Mouse (Mus musculus) lung, adult 2 months (tissue): Measurements from ENCODE around the gene Neurod2. TPM values are rescaled to one million over a fixed set of nuclear protein-coding genes. Genes with fewer than 3 reads are reported as not detected.

Source experiments
- DNase-seq: peaks from one replicate; pipeline ENCODE4 v3.0.0; 2022
- H3K4me1 ChIP-seq: fragments of 200-500 bp; 2 replicates; pipeline ENCODE4 v1.6.1; 2011; ENCODE audit warnings: low read length; ENCODE audit not compliant: control insufficient read depth, insufficient read depth
- H3K4me3 ChIP-seq: fragments of 200-500 bp; replicated peaks from 2 replicates; pipeline ENCODE3; 2011; ENCODE audit warnings: low read depth, mild to moderate bottlenecking, control low read depth, low read length; ENCODE audit errors: extremely low read depth
- CTCF ChIP-seq: fragments of 200-500 bp; IDR thresholded peaks from 2 replicates; pipeline ENCODE4 v1.5.1; 2011; ENCODE audit warnings: mild to moderate bottlenecking, low read length, control low read depth; ENCODE audit not compliant: insufficient read depth
- POLR2A ChIP-seq: fragments of 200-500 bp; IDR thresholded peaks from 2 replicates; pipeline ENCODE4 v1.6.1; 2011; ENCODE audit warnings: low read depth, mild to moderate bottlenecking, control low read depth, low read length, borderline replicate concordance; ENCODE audit errors: extremely low read depth
- WGBS: fragments of 180-500 bp; shearing (Covaris S2); methylation state at CpG from one replicate; pipeline ENCODE4 v1.1.7; 2018; 5-methylcytosine and 5-hydroxymethylcytosine counted together
- polyA plus RNA-seq: library from polyadenylated mRNA; depleted of rRNA; stranded (reverse); fragments of >200 nt; gene quantifications from 2 replicates; pipeline ENCODE4 v1.2.3, GENCODE M21; 2012

Gene Neurod2
- polyA plus RNA-seq, 1 experiment: not detected

- no peak for DNase-seq
- no peaks in the 10 kb centered on the region for H3K4me1 ChIP-seq
- WGBS: 2% methylated on average over 30 of the region's 30 CpGs
- no peak for TF ChIP-seq CTCF
- TF ChIP-seq POLR2A: no peak
- no peak overlapping the region for H3K4me3 ChIP-seq
Measured at GRCm38 (mm10) chr11:98320806-98321676, 8.4 kb downstream of the Neurod2 start.

- TF ChIP-seq CTCF (no peak), POLR2A (no peak)
Measured at GRCm38 (mm10) chr11:98320381-98320780, 9.1 kb downstream of the Neurod2 start.

GRCm38 (mm10) chr11:98319944-98320343 lies 9.5 kb downstream of the Neurod2 start:
- TF ChIP-seq CTCF: no peak
- TF ChIP-seq POLR2A: no peak
- no peak for DNase-seq

More at GRCm38 (mm10) chr11:98320381-98320780, 9.1 kb downstream of the Neurod2 start:
- 13% methylated on average over 12 of the region's 12 CpGs for WGBS
- H3K4me1 ChIP-seq: no peaks in the 10 kb centered on the region
- no peak for DNase-seq
- no peak overlapping the region for H3K4me3 ChIP-seq

GRCm38 (mm10) chr11:98319544-98319943 lies 9.9 kb downstream of the Neurod2 start:
- Histone ChIP-seq H3K4me3 (no peak overlapping the region), H3K4me1 (no peaks in the 10 kb centered on the region)
- no peak for DNase-seq
- WGBS: 20% methylated on average over 4 of the region's 4 CpGs
- TF ChIP-seq POLR2A: no peak
- TF ChIP-seq CTCF: no peak

More at GRCm38 (mm10) chr11:98319944-98320343, 9.5 kb downstream of the Neurod2 start:
- no peaks in the 10 kb centered on the region for H3K4me1 ChIP-seq
- H3K4me3 ChIP-seq: no peak overlapping the region
- WGBS: 13% methylated on average over 2 of the region's 2 CpGs

GRCm38 (mm10) chr11:98319120-98319519 lies 10.3 kb downstream of the Neurod2 start:
- DNase-seq: no peak
- TF ChIP-seq POLR2A (no peak), CTCF (no peak)
- Histone ChIP-seq H3K4me3 (no peak overlapping the region), H3K4me1 (no peaks in the 10 kb centered on the region)
- 4% methylated on average over 15 of the region's 15 CpGs for WGBS

GRCm38 (mm10) chr11:98318421-98319116 lies 10.9 kb downstream of the Neurod2 start:
- Histone ChIP-seq H3K4me3 (no peak overlapping the region), H3K4me1 (no peaks in the 10 kb centered on the region)
- 4% methylated on average over 13 of the region's 14 CpGs for WGBS
- TF ChIP-seq POLR2A (no peak), CTCF (no peak)
- DNase-seq: no peak

- TF ChIP-seq POLR2A (no peak), CTCF (no peak)
- 6% methylated on average over 7 of the region's 7 CpGs for WGBS
Measured at GRCm38 (mm10) chr11:98317479-98317878, 12.0 kb downstream of the Neurod2 start.

GRCm38 (mm10) chr11:98313790-98314323 lies 15.6 kb downstream of the Neurod2 start:
- TF ChIP-seq CTCF (no peak), POLR2A (no peak)
- DNase-seq: peak; percentile 34
- Histone ChIP-seq H3K4me1 (no peaks in the 10 kb centered on the region), H3K4me3 (no peak overlapping the region)
- WGBS: 3% methylated on average over 26 of the region's 26 CpGs

More at GRCm38 (mm10) chr11:98317479-98317878, 12.0 kb downstream of the Neurod2 start:
- Histone ChIP-seq H3K4me3 (no peak overlapping the region), H3K4me1 (no peaks in the 10 kb centered on the region)
- DNase-seq: no peak

- no peak for DNase-seq
- Histone ChIP-seq H3K4me1 (peaks cover 3% of the 10 kb centered on the region; the same call in 1 of the 2 replicates), H3K4me3 (no peak overlapping the region)
- 10% methylated on average over 10 of the region's 10 CpGs for WGBS
- TF ChIP-seq CTCF: no peak
Measured at GRCm38 (mm10) chr11:98298484-98299205, 30.8 kb downstream of the Neurod2 start.
